Mouse (Mus musculus) liver, adult 10 weeks (tissue): ENCODE results near the gene Miga2. TPM values are rescaled to one million over a fixed set of nuclear protein-coding genes. Genes with fewer than 3 reads are reported as not detected.

Source experiments
- polyA plus RNA-seq: library from polyadenylated mRNA; stranded (reverse); fragments of 350-450 nt; fragmentation: Illumina TruSeq; extraction: RNeasy Lipid Tissue Mini Kit (QIAGEN cat#74804); gene quantifications from one replicate; pipeline ENCODE4 v1.2.3, GENCODE M21; 2014; ENCODE audit warnings: low read depth, low replicate concordance

Gene Miga2
- 2.6 TPM for polyA plus RNA-seq

DNA sequence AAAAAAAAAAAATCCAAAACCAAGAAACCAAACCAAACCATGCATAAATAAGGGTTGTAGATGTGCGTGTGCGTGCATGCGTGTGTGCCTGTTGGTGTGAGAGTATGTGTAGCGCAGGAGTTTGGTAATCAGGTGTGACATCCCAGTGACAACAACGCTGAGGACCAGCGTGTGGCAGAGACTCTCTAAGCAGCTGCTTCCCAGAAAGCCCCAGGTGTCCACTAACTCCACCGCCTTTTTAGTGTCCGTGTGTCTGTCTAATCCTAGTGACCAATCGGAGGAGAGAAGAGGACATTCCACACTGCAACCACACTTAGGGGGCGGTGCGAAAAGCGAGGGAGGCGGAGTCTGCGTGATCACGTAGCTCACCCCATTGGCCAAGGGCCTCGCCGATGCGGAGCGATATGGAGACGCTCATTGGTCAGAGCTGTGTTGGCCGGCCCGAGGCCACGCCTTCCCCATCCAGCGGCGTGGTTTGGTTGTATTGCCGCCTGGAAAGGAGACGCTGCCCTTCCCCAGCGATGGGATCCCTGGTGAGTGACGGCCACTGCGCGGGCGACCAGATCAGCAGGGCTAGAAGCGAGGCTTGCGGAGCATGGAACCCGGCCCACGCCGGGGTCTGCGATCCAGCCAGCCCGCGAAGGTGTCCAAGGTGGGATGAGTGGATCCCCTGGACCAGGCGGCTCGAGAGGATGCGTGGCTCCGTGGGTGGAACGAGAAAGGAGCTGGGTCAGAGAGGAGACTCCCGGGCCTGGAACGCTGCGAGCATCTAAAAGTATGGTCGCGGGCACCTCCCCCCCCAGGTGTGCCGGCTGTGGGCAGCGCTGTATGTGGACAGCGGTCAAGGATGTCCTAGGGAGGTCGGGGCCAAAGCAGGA, at the start of gene Miga2:
Miga2 (plus strand) TSS at position 461 of the 878 bp plus-strand sequence.

DNA sequence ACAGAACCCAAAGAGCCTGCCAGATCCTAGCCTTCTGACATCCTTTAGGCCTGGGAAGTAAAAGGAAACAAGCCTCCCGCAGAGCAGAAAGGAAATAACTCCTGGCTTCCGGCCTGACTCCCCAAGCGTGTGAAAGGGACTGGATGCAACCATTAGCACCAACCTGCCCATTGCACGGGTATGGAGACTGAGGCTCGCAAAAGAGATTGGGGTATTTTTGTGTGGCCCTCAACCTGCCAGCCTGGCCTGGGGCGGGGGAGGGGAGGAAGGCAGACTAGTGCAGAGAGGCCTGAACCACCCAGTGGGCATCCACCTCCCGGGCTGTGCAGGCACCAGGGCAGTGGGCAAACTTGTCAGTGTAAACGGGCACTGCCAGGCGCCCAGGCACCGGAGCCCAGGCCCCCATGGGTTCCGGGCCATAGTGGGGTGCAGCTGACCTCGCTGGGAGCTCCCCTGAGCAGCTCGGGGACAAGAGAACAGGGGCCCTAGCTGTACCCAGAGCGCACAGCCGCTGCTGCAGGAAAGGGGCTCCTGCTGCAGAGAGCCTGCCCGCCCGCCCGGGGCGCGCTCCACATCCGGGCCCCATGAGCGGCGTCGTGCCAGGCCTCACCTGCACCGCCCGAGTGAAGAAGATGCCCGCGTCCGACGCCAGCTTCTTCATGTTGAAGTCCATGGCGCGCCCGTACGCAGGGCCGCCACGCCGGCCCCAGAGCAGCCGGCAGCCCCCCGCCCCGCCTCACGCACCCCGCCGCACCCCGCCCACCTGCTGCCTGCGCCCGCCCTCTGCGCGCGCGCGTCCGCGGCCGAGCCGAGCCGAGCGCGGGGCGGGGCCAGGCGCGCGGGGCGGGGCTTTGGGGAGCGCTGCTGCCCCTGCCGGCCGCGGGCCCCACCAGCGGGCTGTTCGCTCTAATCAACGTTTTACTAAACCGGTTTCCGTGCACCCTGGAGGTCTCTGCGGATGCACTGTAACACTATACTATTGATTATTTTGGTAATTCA, 5.2 kb upstream of the Miga2 start, which contains the start of gene Sh3glb2:
Sh3glb2 (minus strand) TSS at position 805 of the 999 bp plus-strand sequence.

GRCm38 (mm10) chr2:30392114-30392576, 28.1 kb downstream of the Miga2 start, which contains the start of gene Dolpp1:
TSS of gene Dolpp1 (plus strand) at chr2:30392254.

DNA sequence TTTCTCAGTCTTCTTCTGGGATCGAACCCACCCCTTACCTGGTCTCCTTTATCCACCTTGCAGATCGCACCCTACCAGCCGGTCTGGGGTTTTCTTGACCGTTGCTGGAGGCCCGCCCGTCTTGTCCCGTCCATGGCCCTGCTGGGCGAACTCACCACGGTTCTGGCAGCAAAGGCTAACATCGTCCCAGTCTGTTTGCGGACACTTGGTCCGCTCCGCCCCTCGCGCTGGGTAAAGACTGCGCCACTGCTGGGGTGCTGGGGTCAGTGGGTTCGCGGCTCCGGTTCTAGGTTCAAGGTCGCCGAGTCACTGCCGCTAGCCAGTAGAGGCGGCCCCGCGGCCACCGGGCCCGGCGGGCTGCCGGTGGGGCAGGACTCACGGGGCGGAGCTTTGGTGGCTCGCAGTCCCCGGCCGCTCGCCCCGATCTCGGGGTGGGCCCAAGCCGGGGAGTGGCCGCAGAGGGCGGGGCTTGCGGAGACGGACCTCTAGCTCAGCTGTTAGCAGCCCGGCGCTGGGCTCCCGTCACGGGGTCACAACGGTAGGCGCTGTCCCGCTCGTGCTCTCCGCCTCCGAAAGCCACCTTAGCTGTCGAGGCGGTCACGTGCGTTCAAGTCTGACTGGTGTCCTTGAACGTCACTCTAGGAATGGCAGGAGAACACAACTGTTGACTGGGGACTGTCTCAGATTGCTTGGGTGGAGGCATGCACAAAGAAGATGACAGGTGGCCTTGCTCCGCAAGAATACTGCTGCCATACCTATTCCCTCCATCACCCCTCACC, 51.3 kb downstream of the Miga2 start, which contains the start of gene Crat:
Crat (minus strand) TSS at position 657 of the 779 bp plus-strand sequence.

DNA sequence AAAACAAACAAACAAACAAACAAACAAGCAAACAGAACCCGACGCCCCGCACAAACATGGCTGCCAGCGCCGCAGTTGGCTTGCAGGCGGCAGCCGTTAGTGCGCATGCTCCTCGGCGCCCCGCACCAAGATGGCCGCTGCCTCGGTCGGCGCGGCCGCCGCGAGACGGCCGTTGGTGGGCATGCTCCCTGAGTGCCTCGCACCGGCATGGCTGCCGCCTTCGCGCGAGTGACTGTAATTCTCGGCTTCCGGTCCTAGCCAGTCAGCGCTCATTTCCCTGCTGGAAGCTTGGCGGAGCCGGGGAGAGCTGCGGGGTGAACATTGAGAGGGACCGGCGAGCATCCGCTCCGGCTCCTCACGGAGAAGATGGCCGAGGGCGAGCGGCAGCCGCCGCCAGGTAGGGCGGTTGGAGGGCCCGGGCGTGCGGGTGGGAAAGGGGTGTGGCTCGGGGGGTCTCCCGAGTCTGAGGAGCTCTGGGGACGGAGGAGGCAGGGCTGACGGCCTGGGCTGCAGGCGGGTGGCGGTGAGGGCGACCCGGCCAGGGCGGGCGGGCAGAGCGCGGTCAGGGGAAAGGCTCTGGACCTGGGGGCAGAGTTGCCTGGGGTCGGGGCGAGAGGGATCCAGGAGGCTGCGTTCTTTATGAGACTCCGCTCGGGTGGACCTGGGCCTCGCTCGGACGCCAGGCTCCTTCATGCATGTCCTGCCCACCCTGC, 52.1 kb downstream of the Miga2 start, which contains the start of gene Ptpa:
Ptpa (plus strand) TSS at position 104 of the 713 bp plus-strand sequence.

Other genes with a start within 250 kb of the Miga2 start
- gene Zer1, start 239.6 kb upstream of the Miga2 start, polyA plus RNA-seq, result 2.0 TPM
- gene Tbc1d13, start 230.5 kb upstream of the Miga2 start, polyA plus RNA-seq, result 6.5 TPM
- gene Endog, start 192.7 kb upstream of the Miga2 start, polyA plus RNA-seq, result 0.64 TPM
- gene Spout1, start 185.8 kb upstream of the Miga2 start, polyA plus RNA-seq, result 0.53 TPM
- 13.5 TPM for gene Kyat1, start 158.4 kb upstream of the Miga2 start, polyA plus RNA-seq
- gene Lrrc8a, start 126.5 kb upstream of the Miga2 start, polyA plus RNA-seq, result 3.3 TPM
- 0.26 TPM for gene Gm28035, start 123.7 kb upstream of the Miga2 start, polyA plus RNA-seq
- gene Phyhd1, start 98.0 kb upstream of the Miga2 start, polyA plus RNA-seq, result 72.7 TPM
- gene Gm28038, start 83.2 kb upstream of the Miga2 start, polyA plus RNA-seq, result not detected
- gene Dolk, start 77.9 kb upstream of the Miga2 start, polyA plus RNA-seq, result 5.8 TPM
- 1.1 TPM for gene Nup188, start 77.8 kb upstream of the Miga2 start, polyA plus RNA-seq
- gene Sh3glb2, start 4.9 kb upstream of the Miga2 start, polyA plus RNA-seq, result 1.8 TPM
- gene Dolpp1, start 28.0 kb downstream of the Miga2 start, polyA plus RNA-seq, result 1.2 TPM
- gene Crat, start 51.6 kb downstream of the Miga2 start, polyA plus RNA-seq, result 7.4 TPM
- gene Ptpa, start 51.8 kb downstream of the Miga2 start, polyA plus RNA-seq, result 3.8 TPM
- not detected for gene Ier5l, start 110.0 kb downstream of the Miga2 start, polyA plus RNA-seq
- gene Cstad, start 230.8 kb downstream of the Miga2 start, polyA plus RNA-seq, result not detected